Mouse (Mus musculus) heart, embryonic 11.5 days (tissue): Measurements from ENCODE around the gene Stambpl1. TPM values are rescaled to one million over a fixed set of nuclear protein-coding genes. Genes with fewer than 3 reads are reported as not detected.
"Not testable (repeated sequence)": the region's sequence is repeated elsewhere in the genome, so short reads cannot be mapped to it uniquely, and the experiment has no call there.

ENCODE experiments used
- ATAC-seq: fragments of 200-750 bp; cut with Nextera tagmentation; replicated peaks from 2 replicates; pipeline ENCODE4 v1.8.0; 2017; ENCODE audit warnings: moderate library complexity; ENCODE audit not compliant: insufficient number of reproducible peaks, low FRiP score, low TSS enrichment
- H3K27ac ChIP-seq: fragments of 300-500 bp; sonication (generic); 2 replicates; pipeline ENCODE4 v1.5.1; 2014; ENCODE audit warnings: mild to moderate bottlenecking, low read depth, low read length
- H3K27me3 ChIP-seq: fragments of 300-500 bp; sonication (generic); 2 replicates; pipeline ENCODE4 v1.6.1; 2014; ENCODE audit warnings: mild to moderate bottlenecking, low read length, mixed read lengths; ENCODE audit not compliant: control insufficient read depth, insufficient read depth
- H3K36me3 ChIP-seq: fragments of 300-500 bp; sonication (generic); 2 replicates; pipeline ENCODE4 v1.6.1; 2014; ENCODE audit warnings: mild to moderate bottlenecking, low read length, moderate library complexity, mixed read lengths; ENCODE audit not compliant: control insufficient read depth, insufficient read depth
- H3K4me1 ChIP-seq: fragments of 300-500 bp; sonication (generic); 2 replicates; pipeline ENCODE4 v1.6.1; 2014; ENCODE audit warnings: low read length; ENCODE audit not compliant: control insufficient read depth, insufficient read depth
- H3K4me2 ChIP-seq: fragments of 300-500 bp; sonication (generic); 2 replicates; pipeline ENCODE4 v1.6.1; 2014; ENCODE audit warnings: mild to moderate bottlenecking, moderate library complexity
- H3K4me3 ChIP-seq: fragments of 300-500 bp; sonication (generic); 2 replicates; pipeline ENCODE4 v1.5.1; 2014; ENCODE audit warnings: low read depth, low read length
- H3K9ac ChIP-seq: fragments of 300-500 bp; sonication (generic); 2 replicates; pipeline ENCODE4 v1.6.1; 2014; ENCODE audit warnings: mild to moderate bottlenecking, low read depth, low read length, moderate library complexity
- H3K9me3 ChIP-seq: fragments of 300-500 bp; sonication (generic); replicated peaks from 2 replicates; pipeline ENCODE4 v1.6.1; 2016; ENCODE audit warnings: low read length; ENCODE audit not compliant: control insufficient read depth
- WGBS: fragments of 180-500 bp; shearing (Covaris S2); extraction: QIAGEN DNeasy Blood & Tissue Kit; methylation state at CpG from one replicate; pipeline ENCODE4 v1.1.7; 2014; ENCODE audit not compliant: insufficient replicate concordance; 5-methylcytosine and 5-hydroxymethylcytosine counted together
- polyA plus RNA-seq: library from polyadenylated mRNA; unstranded; fragments of >200 nt; fragmentation: Nextera tagmentation; extraction: Ambion mirVana; gene quantifications from 2 replicates; pipeline ENCODE4 v1.2.1, GENCODE M21; 2014

Stambpl1 gene
- polyA plus RNA-seq, 1 experiment from 2014 or later: 5.2 TPM

GRCm38 (mm10) chr19:34193149-34193548 lies 1.1 kb downstream of the Stambpl1 start:
- H3K36me3 ChIP-seq: no peaks in the 10 kb centered on the region
- no peak for ATAC-seq
- H3K9ac ChIP-seq: 0 out of 2 replicates have a peak overlapping the region, but pooled peaks have one; percentile 44
- H3K27me3 ChIP-seq: 0 out of 2 replicates have a peak, but pooled peaks cover 3% of the 10 kb centered on the region
- 12% methylated on average over 9 of the region's 9 CpGs for WGBS
- peak overlapping the region; percentile 72 for H3K4me3 ChIP-seq
- H3K4me1 ChIP-seq: no peaks in the 10 kb centered on the region
- H3K4me2 ChIP-seq: peak overlapping the region; percentile 97
- H3K9me3 ChIP-seq: no peaks in the 10 kb centered on the region
- no peak overlapping the region for H3K27ac ChIP-seq

- Histone ChIP-seq H3K4me2 (peak overlapping the region; percentile 97), H3K4me1 (no peaks in the 10 kb centered on the region), H3K27me3 (0 out of 2 replicates have a peak, but pooled peaks cover 3% of the 10 kb centered on the region), H3K9ac (no peak overlapping the region), H3K4me3 (no peak overlapping the region), H3K9me3 (no peaks in the 10 kb centered on the region), H3K36me3 (no peaks in the 10 kb centered on the region), H3K27ac (no peak overlapping the region)
- WGBS: 66% methylated on average over 9 of the region's 9 CpGs
- no peak for ATAC-seq
Observed at GRCm38 (mm10) chr19:34193683-34194082, 1.7 kb downstream of the Stambpl1 start.

- Histone ChIP-seq H3K4me3 (no peak overlapping the region), H3K9ac (no peak overlapping the region), H3K27me3 (0 out of 2 replicates have a peak, but pooled peaks cover 3% of the 10 kb centered on the region), H3K4me1 (no peaks in the 10 kb centered on the region), H3K4me2 (no peak overlapping the region), H3K27ac (no peak overlapping the region), H3K9me3 (no peaks in the 10 kb centered on the region), H3K36me3 (no peaks in the 10 kb centered on the region)
- ATAC-seq: no peak
- WGBS: 86% methylated on average over 6 of the region's 6 CpGs
Observed at GRCm38 (mm10) chr19:34194132-34194745, 2.2 kb downstream of the Stambpl1 start.

- no peak overlapping the region for H3K27ac ChIP-seq
- no peak overlapping the region for H3K4me3 ChIP-seq
- no peaks in the 10 kb centered on the region for H3K36me3 ChIP-seq
- 0 out of 2 replicates have a peak, but pooled peaks cover 3% of the 10 kb centered on the region for H3K27me3 ChIP-seq
- H3K4me1 ChIP-seq: no peaks in the 10 kb centered on the region
- no peak overlapping the region for H3K4me2 ChIP-seq
- no peak overlapping the region for H3K9ac ChIP-seq
- no peak for ATAC-seq
- H3K9me3 ChIP-seq: no peaks in the 10 kb centered on the region
- 65% methylated on average over 2 of the region's 2 CpGs for WGBS
Observed at GRCm38 (mm10) chr19:34195031-34195430, 3.0 kb downstream of the Stambpl1 start.

GRCm38 (mm10) chr19:34198066-34198465 lies 6.0 kb downstream of the Stambpl1 start:
- H3K36me3 ChIP-seq: no peaks in the 10 kb centered on the region
- no peaks in the 10 kb centered on the region for H3K27me3 ChIP-seq
- H3K4me3 ChIP-seq: no peak overlapping the region
- WGBS: 95% methylated on average over 1 of the region's 1 CpGs
- ATAC-seq: no peak
- no peak overlapping the region for H3K9ac ChIP-seq
- no peak overlapping the region for H3K4me2 ChIP-seq
- H3K4me1 ChIP-seq: no peaks in the 10 kb centered on the region
- no peak overlapping the region for H3K27ac ChIP-seq
- H3K9me3 ChIP-seq: no peaks in the 10 kb centered on the region

GRCm38 (mm10) chr19:34198901-34199300 lies 6.9 kb downstream of the Stambpl1 start:
- no peak for ATAC-seq
- H3K36me3 ChIP-seq: no peaks in the 10 kb centered on the region
- no peak overlapping the region for H3K9ac ChIP-seq
- 79% methylated on average over 4 of the region's 4 CpGs for WGBS
- no peaks in the 10 kb centered on the region for H3K9me3 ChIP-seq
- no peak overlapping the region for H3K4me2 ChIP-seq
- no peak overlapping the region for H3K27ac ChIP-seq
- H3K27me3 ChIP-seq: no peaks in the 10 kb centered on the region
- no peak overlapping the region for H3K4me3 ChIP-seq
- H3K4me1 ChIP-seq: no peaks in the 10 kb centered on the region

GRCm38 (mm10) chr19:34199488-34199887 lies 7.5 kb downstream of the Stambpl1 start:
- 59% methylated on average over 2 of the region's 2 CpGs for WGBS
- H3K4me2 ChIP-seq: no peak overlapping the region
- H3K9me3 ChIP-seq: no peaks in the 10 kb centered on the region
- H3K9ac ChIP-seq: no peak overlapping the region
- no peak overlapping the region for H3K4me3 ChIP-seq
- no peaks in the 10 kb centered on the region for H3K36me3 ChIP-seq
- no peaks in the 10 kb centered on the region for H3K4me1 ChIP-seq
- no peak for ATAC-seq
- no peak overlapping the region for H3K27ac ChIP-seq
- H3K27me3 ChIP-seq: no peaks in the 10 kb centered on the region

- Histone ChIP-seq H3K4me3 (no peak overlapping the region), H3K4me1 (no peaks in the 10 kb centered on the region), H3K9me3 (no peaks in the 10 kb centered on the region), H3K27me3 (no peaks in the 10 kb centered on the region), H3K27ac (no peak overlapping the region), H3K36me3 (no peaks in the 10 kb centered on the region), H3K4me2 (no peak overlapping the region), H3K9ac (no peak overlapping the region)
- WGBS: 67% methylated on average over 2 of the region's 2 CpGs
- ATAC-seq: no peak
Observed at GRCm38 (mm10) chr19:34202668-34203067, 10.6 kb downstream of the Stambpl1 start.

GRCm38 (mm10) chr19:34206128-34206527 lies 14.1 kb downstream of the Stambpl1 start:
- H3K36me3 ChIP-seq, H3K4me3 ChIP-seq, H3K27ac ChIP-seq, ATAC-seq, H3K4me1 ChIP-seq, H3K9me3 ChIP-seq, H3K9ac ChIP-seq, H3K27me3 ChIP-seq, H3K4me2 ChIP-seq: not testable (repeated sequence)
- 63% methylated on average over 3 of the region's 4 CpGs for WGBS
